Mouse (Mus musculus) CH12.LX (cell line): ENCODE measurements at regions not wholly inside any gene's neighbourhood (a gene's known extent, or its start where the extent isn't known, plus 50 kb on each side); places are given as distances from the start of the nearest gene placed in this dataset.

Experiments used
- DNase-seq: peaks from one replicate; pipeline ENCODE4 v3.0.0-alpha.2; 2013; ENCODE audit errors: extremely low read depth
- H3K27ac ChIP-seq: 2 replicates; pipeline ENCODE4 v1.5.1; 2012; ENCODE audit warnings: low read depth, mild to moderate bottlenecking, control low read depth, moderate library complexity; ENCODE audit not compliant: insufficient read depth
- H3K27me3 ChIP-seq: replicated peaks from 2 replicates; pipeline ENCODE3; 2012; ENCODE audit warnings: inconsistent platforms
- H3K36me3 ChIP-seq, 2 experiments: replicated peaks in 1 of 2; 2 replicates each; pipeline versions ENCODE3 to v1.6.1; 2012; ENCODE audit warnings: inconsistent platforms in 1 of 2, low read length in 1 of 2, mild to moderate bottlenecking in 1 of 2, mixed read lengths in 1 of 2, moderate library complexity in 1 of 2; ENCODE audit not compliant: control insufficient read depth in 1 of 2, insufficient read depth in 1 of 2
- H3K4me1 ChIP-seq, 2 experiments: 2 replicates each; pipeline ENCODE4 v1.6.1; 2012; ENCODE audit warnings: inconsistent platforms in 1 of 2, moderate library complexity in 1 of 2; ENCODE audit not compliant: insufficient read depth in 2 of 2, control insufficient read depth in 1 of 2
- H3K4me2 ChIP-seq: 2 replicates; pipeline ENCODE4 v1.6.1; 2012; ENCODE audit warnings: low read depth, mild to moderate bottlenecking, control low read depth; ENCODE audit not compliant: poor library complexity, insufficient read depth, severe bottlenecking
- H3K4me3 ChIP-seq, 3 experiments: fragments of 150-350 bp in 1 of 3; sonication (generic) in 1 of 3; replicated peaks in 1 of 3; 2 replicates each; pipeline versions ENCODE3 to v1.5.1; 2011 to 2012; ENCODE audit warnings: low read depth in 2 of 3, low read length in 2 of 3, mild to moderate bottlenecking in 2 of 3, moderate library complexity in 2 of 3, control low read depth in 1 of 3, improper control_type of control experiment in 1 of 3, inconsistent platforms in 1 of 3, mixed read lengths in 1 of 3; ENCODE audit not compliant: poor library complexity in 1 of 3
- H3K79me2 ChIP-seq: replicated peaks from 2 replicates; pipeline ENCODE4 v1.6.1; 2012; ENCODE audit warnings: mild to moderate bottlenecking, moderate library complexity; ENCODE audit not compliant: control insufficient read depth, poor library complexity, insufficient read depth, severe bottlenecking; ENCODE audit errors: extremely low read depth
- H3K9ac ChIP-seq: 2 replicates; pipeline ENCODE4 v1.6.1; 2012; ENCODE audit warnings: low read depth, mild to moderate bottlenecking, control low read depth, moderate library complexity; ENCODE audit not compliant: insufficient read depth
- H3K9me3 ChIP-seq: replicated peaks from 2 replicates; pipeline ENCODE3; 2012; ENCODE audit warnings: low read length, inconsistent platforms, mixed read lengths
- BHLHE40 ChIP-seq: IDR thresholded peaks from 2 replicates; pipeline ENCODE4 v1.6.1; 2011; ENCODE audit warnings: mild to moderate bottlenecking, low read depth, low read length, improper control_type of control experiment
- CHD1 ChIP-seq: IDR thresholded peaks from 2 replicates; pipeline ENCODE4 v1.6.1; 2012; ENCODE audit warnings: low read depth, low read length, improper control_type of control experiment, inconsistent platforms
- CTCF ChIP-seq, 2 experiments: IDR thresholded peaks in 1 of 2; conservative IDR thresholded peaks in 1 of 2; 2 replicates each; pipeline ENCODE4 v1.5.1; 2011 to 2012; ENCODE audit warnings: low read depth in 2 of 2, low read length in 2 of 2, improper control_type of control experiment in 1 of 2, inconsistent platforms in 1 of 2, mild to moderate bottlenecking in 1 of 2, moderate library complexity in 1 of 2
- E2F4 ChIP-seq: IDR thresholded peaks from 2 replicates; pipeline ENCODE4 v1.6.1; 2011; ENCODE audit warnings: low read depth, low read length, improper control_type of control experiment; ENCODE audit not compliant: insufficient replicate concordance
- GABPA ChIP-seq: IDR thresholded peaks from 2 replicates; pipeline ENCODE4 v1.6.1; 2012; ENCODE audit warnings: low read depth, low read length, improper control_type of control experiment, inconsistent platforms; ENCODE audit not compliant: insufficient replicate concordance
- IRF4 ChIP-seq: IDR thresholded peaks from 2 replicates; pipeline ENCODE4 v1.6.1; 2014; ENCODE audit warnings: low read depth, mild to moderate bottlenecking, inconsistent platforms, low read length, improper control_type of control experiment
- JUN ChIP-seq: IDR thresholded peaks from 2 replicates; pipeline ENCODE4 v1.6.1; 2011; ENCODE audit warnings: low read depth, mild to moderate bottlenecking, low read length, improper control_type of control experiment, moderate library complexity; ENCODE audit not compliant: insufficient read depth
- JUND ChIP-seq: conservative IDR thresholded peaks from 2 replicates; pipeline ENCODE4 v1.6.1; 2011; ENCODE audit warnings: low read depth, low read length, improper control_type of control experiment
- MEF2A ChIP-seq: IDR thresholded peaks from 2 replicates; pipeline ENCODE4 v1.6.1; 2014; ENCODE audit warnings: low read depth, mild to moderate bottlenecking, inconsistent platforms, low read length, improper control_type of control experiment, borderline replicate concordance
- MYC ChIP-seq: IDR thresholded peaks from 2 replicates; pipeline ENCODE4 v1.6.1; 2011; ENCODE audit warnings: low read depth, mild to moderate bottlenecking, improper control_type of control experiment, low read length
- PAX5 ChIP-seq: IDR thresholded peaks from 2 replicates; pipeline ENCODE4 v1.6.1; 2012; ENCODE audit warnings: low read length, inconsistent platforms, mixed read lengths
- POLR2A ChIP-seq: IDR thresholded peaks from 2 replicates; pipeline ENCODE4 v1.6.1; 2011; ENCODE audit warnings: low read depth, mild to moderate bottlenecking, improper control_type of control experiment, low read length
- RAD21 ChIP-seq: IDR thresholded peaks from 2 replicates; pipeline ENCODE4 v1.6.1; 2011; ENCODE audit warnings: low read depth, mild to moderate bottlenecking, low read length, improper control_type of control experiment, moderate library complexity
- RCOR1 ChIP-seq: conservative IDR thresholded peaks from 2 replicates; pipeline ENCODE4 v1.6.1; 2012; ENCODE audit warnings: low read depth, mild to moderate bottlenecking, inconsistent platforms, low read length, improper control_type of control experiment
- SMC3 ChIP-seq: IDR thresholded peaks from 2 replicates; pipeline ENCODE4 v1.6.1; 2011; ENCODE audit warnings: low read depth, low read length, improper control_type of control experiment
- TBP ChIP-seq: conservative IDR thresholded peaks from 2 replicates; pipeline ENCODE4 v1.6.1; 2011; ENCODE audit warnings: low read depth, low read length, improper control_type of control experiment
- UBTF ChIP-seq: IDR thresholded peaks from 2 replicates; pipeline ENCODE4 v1.6.1; 2012; ENCODE audit warnings: low read depth, mild to moderate bottlenecking, inconsistent platforms, low read length, improper control_type of control experiment, moderate library complexity
- USF1 ChIP-seq: IDR thresholded peaks from 2 replicates; pipeline ENCODE4 v1.6.1; 2014; ENCODE audit warnings: low read depth, mild to moderate bottlenecking, inconsistent platforms, low read length, improper control_type of control experiment
- USF2 ChIP-seq: conservative IDR thresholded peaks from 2 replicates; pipeline ENCODE4 v1.6.1; 2011; ENCODE audit warnings: low read depth, low read length, improper control_type of control experiment
- ZC3H11A ChIP-seq: IDR thresholded peaks from 2 replicates; pipeline ENCODE4 v1.6.1; 2012; ENCODE audit warnings: low read depth, mild to moderate bottlenecking, inconsistent platforms, low read length, improper control_type of control experiment
- ZKSCAN1 ChIP-seq: IDR thresholded peaks from 2 replicates; pipeline ENCODE4 v1.6.1; 2012; ENCODE audit warnings: low read depth, inconsistent platforms, low read length, improper control_type of control experiment, borderline replicate concordance
- dilution Hi-C: fragments of 300-500 bp; cut with MboI; formaldehyde crosslinking; loops from 2 replicates; pipeline ENCODE4 v1.14.3; 2020; ENCODE audit warnings: low sequenced_read_pairs; ENCODE audit not compliant: extremely low pct_unique_long_range_greater_than_20kb, extremely low pct_ligation_motif_present
- in situ Hi-C: fragments of 300-500 bp; cut with MboI; formaldehyde crosslinking; loops from 3 replicates; pipeline ENCODE4 v1.14.3; 2019; ENCODE audit warnings: low sequenced_read_pairs, low pct_ligation_motif_present, low pct_unique_long_range_greater_than_20kb, mixed read lengths

DNA sequence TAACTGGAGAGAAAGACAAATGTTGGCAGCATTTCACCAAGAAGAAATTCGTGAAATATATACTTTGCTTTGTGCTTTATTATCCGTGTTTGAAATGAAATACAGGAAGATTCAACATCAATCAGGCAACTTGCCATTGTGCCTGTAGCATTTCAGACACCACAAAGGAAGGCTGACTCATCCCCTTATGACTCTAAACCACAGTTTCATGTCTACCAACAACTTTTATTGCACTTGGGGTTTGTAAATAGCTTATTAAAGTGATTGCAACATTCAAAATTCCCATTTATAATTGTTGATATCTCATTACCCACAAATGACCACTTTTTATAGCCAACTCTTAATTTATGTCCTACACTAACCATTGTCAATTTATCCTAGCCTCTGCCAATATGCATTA, 497.9 kb downstream of the Gm11232 start:
- H3K9ac ChIP-seq = no peak overlapping the region
- H3K27ac ChIP-seq = no peak overlapping the region
- no peaks in the 10 kb centered on the region for H3K4me1 ChIP-seq
- DNase-seq = no peak
- no peaks in the 10 kb centered on the region for H3K36me3 ChIP-seq
- no peak overlapping the region for H3K4me2 ChIP-seq
- no peaks in the 10 kb centered on the region for H3K9me3 ChIP-seq
- TF ChIP-seq UBTF = no peak
- TF ChIP-seq MEF2A = no peak
- no peak for TF ChIP-seq CHD1
- TF ChIP-seq ZKSCAN1 = no peak
- no peak for TF ChIP-seq TBP
- TF ChIP-seq IRF4 = no peak
- TF ChIP-seq USF1 = no peak
- in situ Hi-C loops = no loop called here
- no peaks in the 10 kb centered on the region for H3K79me2 ChIP-seq
- dilution Hi-C loops = no loop called here
- no peaks in the 10 kb centered on the region for H3K27me3 ChIP-seq
- no peak overlapping the region for H3K4me3 ChIP-seq

- Histone ChIP-seq H3K4me2 (no peak overlapping the region), H3K79me2 (no peaks in the 10 kb centered on the region), H3K27me3 (no peaks in the 10 kb centered on the region), H3K4me1 (no peaks in the 10 kb centered on the region), H3K36me3 (no peaks in the 10 kb centered on the region), H3K9me3 (peaks cover 4% of the 10 kb centered on the region), H3K9ac (no peak overlapping the region), H3K27ac (no peak overlapping the region), H3K4me3 (no peak overlapping the region)
- TF ChIP-seq POLR2A (no peak), RAD21 (no peak), SMC3 (no peak), JUN (no peak), JUND (no peak), UBTF (no peak), MYC (no peak), CTCF (conservative IDR thresholded peaks at IDR 0.05 in 1 of 2, IDR thresholded peaks at IDR 0.05 in 1 of 2; ENCODE audit: low read depth in 2 of 2, low read length in 2 of 2) (no peak), IRF4 (no peak), E2F4 (no peak), CHD1 (no peak), GABPA (no peak), RCOR1 (no peak), ZC3H11A (no peak), ZKSCAN1 (no peak), PAX5 (no peak), USF2 (no peak), BHLHE40 (no peak)
- dilution Hi-C loops = no loop called here
- in situ Hi-C loops = no loop called here
- no peak for DNase-seq
These were observed 527.3 kb downstream of the Gm11232 start for GRCm38 (mm10) chr4:71230497-71230872.
